Comparison of ENCODE assay signal across 21 mouse cellular contexts in the genomic region with DNA sequence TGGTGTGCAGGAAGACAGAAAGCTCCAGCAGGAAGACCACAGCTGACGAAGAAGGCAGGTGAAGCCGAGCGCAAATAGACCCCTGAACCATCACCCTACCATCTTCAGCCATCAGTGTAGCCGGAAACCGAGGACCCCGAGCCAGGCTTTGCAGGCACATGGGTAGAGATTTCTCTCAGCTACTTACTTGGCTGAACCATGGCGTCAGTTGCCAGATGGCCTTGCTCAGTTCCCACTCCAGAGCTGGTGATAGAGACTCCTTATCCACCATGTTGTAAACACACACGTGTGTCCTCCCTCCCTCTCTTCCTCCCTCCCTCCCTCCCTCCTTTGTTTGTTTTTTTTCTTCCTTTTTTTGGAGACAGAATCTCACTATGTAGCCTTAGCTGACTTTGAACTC. TPM values are rescaled to one million over a fixed set of nuclear protein-coding genes. Genes with fewer than 3 reads are reported as not detected.
A peak's percentile ranks its signal among the peaks of the same experiment; 100 is the strongest.
DNase-seq lines count a peak whose midpoint lies in the region; ATAC-seq and TF ChIP-seq lines count a peak whose summit lies in the region.
"Had no signal": no experiment of that assay in that cellular context is flagged by ENCODE, and none has a peak within 500 bp of the region (broad histone marks: within the 10 kb centered on the region; RNA-seq: fewer than 3 reads in every experiment).

No protein-coding gene starts in this region.

- H3K9me3 ChIP-seq in lung, embryonic 16.5 days (ENCODE audit: control insufficient read depth, low read length) = no peaks in the 10 kb centered on the region
- H3K9me3 ChIP-seq: embryonic facial prominence, embryonic 10.5 days; embryonic facial prominence, embryonic 12.5 days; forebrain, embryonic 13.5 days; forebrain, embryonic 15.5 days had no signal

- no peak overlapping the region for H3K4me2 ChIP-seq in lung, embryonic 16.5 days (ENCODE audit: low read depth, low read length)
- H3K4me2 ChIP-seq: embryonic facial prominence, embryonic 12.5 days; forebrain, embryonic 13.5 days; forebrain, embryonic 15.5 days had no signal

- no peak overlapping the region for H3K27ac ChIP-seq in lung, embryonic 16.5 days (ENCODE audit: low read length)
- H3K27ac ChIP-seq: embryonic facial prominence, embryonic 10.5 days; embryonic facial prominence, embryonic 12.5 days; forebrain, embryonic 13.5 days; forebrain, embryonic 15.5 days had no signal

- TF ChIP-seq POLR2A in lung, adult 2 months (IDR thresholded peaks at IDR 0.05; ENCODE audit: borderline replicate concordance, extremely low read depth, low read depth, low read length) = no peak

- peak; percentile 65; the same call in 1 of the 2 replicates for ATAC-seq in lung, embryonic 16.5 days (ENCODE audit: low read depth)
- ATAC-seq: forebrain, embryonic 13.5 days; forebrain, embryonic 15.5 days had no signal

- no peaks in the 10 kb centered on the region for H3K36me3 ChIP-seq in lung, embryonic 16.5 days (ENCODE audit: control insufficient read depth, insufficient read depth, low read length)
- H3K36me3 ChIP-seq: embryonic facial prominence, embryonic 10.5 days; embryonic facial prominence, embryonic 12.5 days; forebrain, embryonic 15.5 days had no signal

- 38% methylated on average over 8 of the region's 8 CpGs for WGBS in lung, embryonic 16.5 days
- 41% methylated on average over 8 of the region's 8 CpGs for WGBS in lung, adult 2 months

- no peak for DNase-seq in lung, adult 2 months
- DNase-seq in lung, postnatal 10 days = peak; percentile 58
- DNase-seq in lung, postnatal 14 days = peak; percentile 35
- DNase-seq in heart, adult 8-10 months (ENCODE audit: low spot score) = no peak
- no peak for DNase-seq in right cerebral cortex, postnatal 25 days
- DNase-seq: adrenal gland, adult 2 months; adrenal gland, postnatal 10 days; adrenal gland, postnatal 25 days; cerebellum, adult 11 months; cerebellum, adult 18-20 months; cerebellum, adult 8-10 months; cerebellum, adult 9-11 months; cerebellum, postnatal 14 days; cerebellum, postnatal 36 days had no signal

- 0 out of 2 replicates have a peak, but pooled peaks cover 2% of the 10 kb centered on the region for H3K4me1 ChIP-seq in lung, embryonic 16.5 days (replicated peaks; ENCODE audit: control insufficient read depth, insufficient read depth, low read length)
- H3K4me1 ChIP-seq in lung, adult 2 months (ENCODE audit: control insufficient read depth, insufficient read depth, low read length) = no peaks in the 10 kb centered on the region
- H3K4me1 ChIP-seq: embryonic facial prominence, embryonic 12.5 days; forebrain, embryonic 13.5 days; forebrain, embryonic 15.5 days had no signal

- TF ChIP-seq CTCF in lung, adult 2 months (IDR thresholded peaks at IDR 0.05; ENCODE audit: insufficient read depth, low read length) = no peak

- H3K9ac ChIP-seq in lung, embryonic 16.5 days (ENCODE audit: low read length) = no peak overlapping the region
- H3K9ac ChIP-seq: embryonic facial prominence, embryonic 12.5 days; forebrain, embryonic 13.5 days; forebrain, embryonic 15.5 days had no signal

- H3K27me3 ChIP-seq in lung, embryonic 16.5 days (ENCODE audit: control insufficient read depth, insufficient read depth, low read depth, low read length) = no peaks in the 10 kb centered on the region
- H3K27me3 ChIP-seq: embryonic facial prominence, embryonic 12.5 days; forebrain, embryonic 13.5 days; forebrain, embryonic 15.5 days had no signal

- H3K4me3 ChIP-seq in lung, embryonic 16.5 days (ENCODE audit: low read length) = no peak overlapping the region
- no peak overlapping the region for H3K4me3 ChIP-seq in lung, adult 2 months (replicated peaks; ENCODE audit: extremely low read depth, low read depth, low read length)
- H3K4me3 ChIP-seq: embryonic facial prominence, embryonic 10.5 days; embryonic facial prominence, embryonic 12.5 days; forebrain, embryonic 13.5 days; forebrain, embryonic 15.5 days had no signal

RNA-seq across cellular contexts. Expression of a gene that starts 23.8 kb away (rescaled TPM):
- 12.4 and 14.3 TPM in 2 replicates for polyA plus RNA-seq in lung, embryonic 16.5 days (2015; fragmentation: Nextera tagmentation; extraction: Ambion mirVana)
- polyA plus RNA-seq in lung, adult 2 months (2012; rRNA removed) = 15.7 and 18.1 TPM in 2 replicates
- total RNA-seq in heart, adult 8-10 months (2022) = 1 to 10 TPM; 3.4 to 5.3 (median 3.9) TPM

RNA-seq across cellular contexts. Expression of a gene that starts 32.9 kb away (rescaled TPM):
- 74.1 and 76.5 TPM in 2 replicates for polyA plus RNA-seq in lung, embryonic 16.5 days (2015; fragmentation: Nextera tagmentation; extraction: Ambion mirVana)
- 64.8 and 80.5 TPM in 2 replicates for polyA plus RNA-seq in lung, adult 2 months (2012; rRNA removed)
- 100 to 1,000 TPM in 2 of 4 experiments, 10 to 100 TPM in 2; 80.1 to 101 (median 97.6) TPM for total RNA-seq in heart, adult 8-10 months (2022)

RNA-seq across cellular contexts. Expression of a gene that starts 33.0 kb away (rescaled TPM):
- polyA plus RNA-seq in lung, embryonic 16.5 days (2015; fragmentation: Nextera tagmentation; extraction: Ambion mirVana) = 8.7 and 11.3 TPM in 2 replicates
- polyA plus RNA-seq in lung, adult 2 months (2012; rRNA removed) = 3.7 and 4.3 TPM in 2 replicates
- under 1 TPM in 2 of 4 experiments, not detected in 2; 0.26 to 0.33 TPM for total RNA-seq in heart, adult 8-10 months (2022)

RNA-seq across cellular contexts. Expression of a gene that starts 40.9 kb away (rescaled TPM):
- 0.21 TPM in 1 of 2 replicates, not detected in the other for polyA plus RNA-seq in lung, embryonic 16.5 days (2015; fragmentation: Nextera tagmentation; extraction: Ambion mirVana)
- polyA plus RNA-seq in lung, adult 2 months (2012; rRNA removed) = 1.9 and 3.0 TPM in 2 replicates
- total RNA-seq in heart, adult 8-10 months (2022) = under 1 TPM in 1 of 4 experiments, not detected in 3; 0.16 TPM
- total RNA-seq: MEL had no signal
- polyA plus RNA-seq: C2C12 had no signal

RNA-seq across cellular contexts. Expression of a gene that starts 44.5 kb away (rescaled TPM):
- 29.7 and 32.9 TPM in 2 replicates for polyA plus RNA-seq in lung, embryonic 16.5 days (2015; fragmentation: Nextera tagmentation; extraction: Ambion mirVana)
- 16.2 and 20.2 TPM in 2 replicates for polyA plus RNA-seq in lung, adult 2 months (2012; rRNA removed)
- 10 to 100 TPM; 13.6 to 18.0 (median 15.4) TPM for total RNA-seq in heart, adult 8-10 months (2022)

Comparison
In these comparisons a context has a peak if more than half of its experiments do, and no peak if none do; other contexts are left out.
1. DNase-seq: peak in lung, postnatal 10 days (single experiment) and lung, postnatal 14 days (single experiment); none in lung, adult 2 months (single experiment), heart, adult 8-10 months (single experiment) and right cerebral cortex, postnatal 25 days (single experiment).